Mouse (Mus musculus) neural tube, embryonic 13.5 days (tissue): ENCODE measurements at regions not wholly inside any gene's neighbourhood (a gene's known extent, or its start where the extent isn't known, plus 50 kb on each side); places are given as distances from the start of the nearest gene placed in this dataset.

Experiments used
- ATAC-seq: fragments of 200-750 bp; cut with Nextera tagmentation; 2 replicates; pipeline ENCODE4 v1.8.0; 2017; ENCODE audit warnings: low read depth, mild to moderate bottlenecking, moderate TSS enrichment, moderate library complexity
- H3K27ac ChIP-seq: fragments of 300-500 bp; sonication (generic); replicated peaks from 2 replicates; pipeline ENCODE4 v1.5.1; 2015; ENCODE audit warnings: moderate library complexity, mild to moderate bottlenecking, inconsistent platforms
- H3K27me3 ChIP-seq: fragments of 300-500 bp; sonication (generic); 2 replicates; pipeline ENCODE4 v1.6.1; 2015; ENCODE audit warnings: mild to moderate bottlenecking, inconsistent platforms
- H3K36me3 ChIP-seq: fragments of 300-500 bp; sonication (generic); 2 replicates; pipeline ENCODE4 v1.6.1; 2015; ENCODE audit warnings: mild to moderate bottlenecking, inconsistent platforms
- H3K4me1 ChIP-seq: fragments of 300-500 bp; sonication (generic); replicated peaks from 2 replicates; pipeline ENCODE4 v1.6.1; 2015; ENCODE audit warnings: inconsistent platforms
- H3K4me2 ChIP-seq: fragments of 300-500 bp; sonication (generic); 2 replicates; pipeline ENCODE4 v1.6.1; 2015; ENCODE audit warnings: inconsistent platforms, mild to moderate bottlenecking, moderate library complexity
- H3K4me3 ChIP-seq: fragments of 300-500 bp; sonication (generic); 2 replicates; pipeline ENCODE4 v1.5.1; 2015; ENCODE audit warnings: mild to moderate bottlenecking, inconsistent platforms
- H3K9ac ChIP-seq: fragments of 300-500 bp; sonication (generic); 2 replicates; pipeline ENCODE4 v1.6.1; 2015; ENCODE audit warnings: moderate library complexity, mild to moderate bottlenecking, inconsistent platforms
- H3K9me3 ChIP-seq: fragments of 300-500 bp; sonication (generic); 2 replicates; pipeline ENCODE4 v1.6.1; 2016; ENCODE audit warnings: inconsistent platforms
- WGBS: fragments of 180-500 bp; shearing (Covaris S2); methylation state at CpG from one replicate; pipeline ENCODE4 v1.1.7; 2015; 5-methylcytosine and 5-hydroxymethylcytosine counted together

GRCm38 (mm10) chr15:68714337-68714736 is 2213.6 kb upstream of the Lrrc6 start:
- H3K4me3 ChIP-seq, result no peak overlapping the region
- H3K9ac ChIP-seq, result no peak overlapping the region
- no peaks in the 10 kb centered on the region for H3K9me3 ChIP-seq
- ATAC-seq, result no peak
- no peaks in the 10 kb centered on the region for H3K27me3 ChIP-seq
- no peaks in the 10 kb centered on the region for H3K36me3 ChIP-seq
- H3K4me2 ChIP-seq, result no peak overlapping the region
- WGBS, result 85% methylated on average over 4 of the region's 4 CpGs
- H3K27ac ChIP-seq, result no peak overlapping the region
- H3K4me1 ChIP-seq, result no peaks in the 10 kb centered on the region

GRCm38 (mm10) chr15:68707306-68707705 is 2206.6 kb upstream of the Lrrc6 start:
- Histone ChIP-seq H3K4me2 (no peak overlapping the region), H3K4me1 (no peaks in the 10 kb centered on the region), H3K27me3 (no peaks in the 10 kb centered on the region), H3K36me3 (no peaks in the 10 kb centered on the region), H3K27ac (no peak overlapping the region), H3K4me3 (no peak overlapping the region), H3K9me3 (peaks cover 5% of the 10 kb centered on the region), H3K9ac (no peak overlapping the region)
- ATAC-seq, result no peak
- WGBS, result 90% methylated on average over 3 of the region's 3 CpGs

- no peak for ATAC-seq
- Histone ChIP-seq H3K4me3 (no peak overlapping the region), H3K27me3 (no peaks in the 10 kb centered on the region), H3K9me3 (no peaks in the 10 kb centered on the region), H3K4me1 (peaks cover 3% of the 10 kb centered on the region; the same call in 1 of the 2 replicates), H3K36me3 (no peaks in the 10 kb centered on the region), H3K9ac (no peak overlapping the region), H3K27ac (no peak overlapping the region), H3K4me2 (no peak overlapping the region)
- WGBS, result 56% methylated on average over 5 of the region's 5 CpGs
These were observed 2194.4 kb upstream of the Lrrc6 start for GRCm38 (mm10) chr15:68695041-68695650.

GRCm38 (mm10) chr15:68667462-68667861 is 2166.8 kb upstream of the Lrrc6 start:
- no peak overlapping the region for H3K9ac ChIP-seq
- H3K4me3 ChIP-seq, result no peak overlapping the region
- no peaks in the 10 kb centered on the region for H3K9me3 ChIP-seq
- no peaks in the 10 kb centered on the region for H3K4me1 ChIP-seq
- WGBS, result 74% methylated on average over 1 of the region's 1 CpGs
- no peak overlapping the region for H3K27ac ChIP-seq
- H3K4me2 ChIP-seq, result no peak overlapping the region
- H3K36me3 ChIP-seq, result no peaks in the 10 kb centered on the region
- no peaks in the 10 kb centered on the region for H3K27me3 ChIP-seq
- ATAC-seq, result no peak

GRCm38 (mm10) chr15:68665331-68665730 is 2164.6 kb upstream of the Lrrc6 start:
- H3K4me2 ChIP-seq, result no peak overlapping the region
- no peaks in the 10 kb centered on the region for H3K9me3 ChIP-seq
- no peaks in the 10 kb centered on the region for H3K4me1 ChIP-seq
- no peaks in the 10 kb centered on the region for H3K36me3 ChIP-seq
- ATAC-seq, result no peak
- H3K9ac ChIP-seq, result no peak overlapping the region
- H3K27me3 ChIP-seq, result no peaks in the 10 kb centered on the region
- no peak overlapping the region for H3K4me3 ChIP-seq
- no peak overlapping the region for H3K27ac ChIP-seq

GRCm38 (mm10) chr15:68656722-68657121 is 2156.0 kb upstream of the Lrrc6 start:
- Histone ChIP-seq H3K27me3 (no peaks in the 10 kb centered on the region), H3K36me3 (no peaks in the 10 kb centered on the region)
- WGBS, result 73% methylated on average over 6 of the region's 6 CpGs

GRCm38 (mm10) chr15:68655046-68655445 is 2154.3 kb upstream of the Lrrc6 start:
- H3K27ac ChIP-seq, result no peak overlapping the region
- WGBS, result 90% methylated on average over 3 of the region's 3 CpGs
- ATAC-seq, result no peak
- H3K27me3 ChIP-seq, result no peaks in the 10 kb centered on the region
- H3K9ac ChIP-seq, result no peak overlapping the region
- H3K4me2 ChIP-seq, result no peak overlapping the region
- peaks cover 6% of the 10 kb centered on the region for H3K4me1 ChIP-seq
- no peaks in the 10 kb centered on the region for H3K9me3 ChIP-seq
- H3K4me3 ChIP-seq, result no peak overlapping the region
- H3K36me3 ChIP-seq, result no peaks in the 10 kb centered on the region

More at GRCm38 (mm10) chr15:68656722-68657121, 2156.0 kb upstream of the Lrrc6 start:
- H3K9ac ChIP-seq, result no peak overlapping the region
- H3K4me3 ChIP-seq, result no peak overlapping the region
- no peaks in the 10 kb centered on the region for H3K9me3 ChIP-seq
- no peaks in the 10 kb centered on the region for H3K4me1 ChIP-seq
- H3K4me2 ChIP-seq, result no peak overlapping the region
- no peak overlapping the region for H3K27ac ChIP-seq
- ATAC-seq, result no peak

- Histone ChIP-seq H3K27me3 (no peaks in the 10 kb centered on the region), H3K36me3 (no peaks in the 10 kb centered on the region), H3K4me2 (no peak overlapping the region), H3K4me3 (no peak overlapping the region), H3K9ac (no peak overlapping the region), H3K27ac (no peak overlapping the region), H3K4me1 (peaks cover 15% of the 10 kb centered on the region), H3K9me3 (no peaks in the 10 kb centered on the region)
- peak; percentile 43; the same call in 1 of the 2 replicates for ATAC-seq
- WGBS, result 36% methylated on average over 2 of the region's 2 CpGs
These were observed 2149.9 kb upstream of the Lrrc6 start for GRCm38 (mm10) chr15:68650609-68651008.

- Histone ChIP-seq H3K4me2 (no peak overlapping the region), H3K9me3 (no peaks in the 10 kb centered on the region), H3K36me3 (no peaks in the 10 kb centered on the region), H3K4me1 (peaks cover 15% of the 10 kb centered on the region), H3K27ac (no peak overlapping the region; the same call in 1 of the 2 replicates), H3K4me3 (no peak overlapping the region), H3K9ac (no peak overlapping the region), H3K27me3 (no peaks in the 10 kb centered on the region)
- ATAC-seq, result peak; percentile 79
- 20% methylated on average over 3 of the region's 3 CpGs for WGBS
These were observed 2149.3 kb upstream of the Lrrc6 start for GRCm38 (mm10) chr15:68650033-68650432.

GRCm38 (mm10) chr15:68646865-68647264 is 2146.2 kb upstream of the Lrrc6 start:
- H3K9ac ChIP-seq, result no peak overlapping the region

GRCm38 (mm10) chr15:68644862-68645261 is 2144.2 kb upstream of the Lrrc6 start:
- H3K4me1 ChIP-seq, result peaks cover 7% of the 10 kb centered on the region
- H3K36me3 ChIP-seq, result no peaks in the 10 kb centered on the region
- no peak overlapping the region for H3K4me2 ChIP-seq
- H3K9me3 ChIP-seq, result no peaks in the 10 kb centered on the region
- no peaks in the 10 kb centered on the region for H3K27me3 ChIP-seq
- 90% methylated on average over 1 of the region's 1 CpGs for WGBS
- H3K27ac ChIP-seq, result no peak overlapping the region
- H3K4me3 ChIP-seq, result no peak overlapping the region
- ATAC-seq, result no peak
- no peak overlapping the region for H3K9ac ChIP-seq

More at GRCm38 (mm10) chr15:68646865-68647264, 2146.2 kb upstream of the Lrrc6 start:
- Histone ChIP-seq H3K9me3 (no peaks in the 10 kb centered on the region), H3K27ac (no peak overlapping the region), H3K4me3 (no peak overlapping the region), H3K4me1 (peaks cover 15% of the 10 kb centered on the region), H3K27me3 (no peaks in the 10 kb centered on the region), H3K4me2 (no peak overlapping the region), H3K36me3 (no peaks in the 10 kb centered on the region)
- no peak for ATAC-seq
- WGBS, result 72% methylated on average over 3 of the region's 3 CpGs

GRCm38 (mm10) chr15:68635633-68636032 is 2134.9 kb upstream of the Lrrc6 start:
- Histone ChIP-seq H3K4me2 (no peak overlapping the region), H3K4me1 (no peaks in the 10 kb centered on the region), H3K27me3 (no peaks in the 10 kb centered on the region), H3K27ac (no peak overlapping the region), H3K4me3 (no peak overlapping the region), H3K36me3 (no peaks in the 10 kb centered on the region), H3K9ac (no peak overlapping the region), H3K9me3 (no peaks in the 10 kb centered on the region)
- ATAC-seq, result no peak

GRCm38 (mm10) chr15:68626976-68627375 is 2126.3 kb upstream of the Lrrc6 start:
- 72% methylated on average over 4 of the region's 4 CpGs for WGBS
- no peaks in the 10 kb centered on the region for H3K9me3 ChIP-seq
- H3K36me3 ChIP-seq, result no peaks in the 10 kb centered on the region
- no peaks in the 10 kb centered on the region for H3K4me1 ChIP-seq
- no peak overlapping the region for H3K4me2 ChIP-seq
- H3K27ac ChIP-seq, result no peak overlapping the region
- H3K27me3 ChIP-seq, result no peaks in the 10 kb centered on the region
- no peak overlapping the region for H3K4me3 ChIP-seq
- no peak overlapping the region for H3K9ac ChIP-seq
- no peak for ATAC-seq
